Mouse (Mus musculus) right cerebral cortex, postnatal 14 days (tissue): Measurements from ENCODE around the gene Gm973.
A peak's percentile ranks its signal among the peaks of the same experiment; 100 is the strongest.

Source experiments
- DNase-seq: peaks from one replicate; pipeline ENCODE4 v3.0.0; 2022

The Gm973 gene

GRCm38 (mm10) chr1:59495970-59496369 is 20.1 kb upstream of the Gm973 start:
- DNase-seq: no peak

GRCm38 (mm10) chr1:59497741-59498613 is 18.1 kb upstream of the Gm973 start:
- DNase-seq: no peak

GRCm38 (mm10) chr1:59499327-59499726 is 16.7 kb upstream of the Gm973 start:
- no peak for DNase-seq

DNA sequence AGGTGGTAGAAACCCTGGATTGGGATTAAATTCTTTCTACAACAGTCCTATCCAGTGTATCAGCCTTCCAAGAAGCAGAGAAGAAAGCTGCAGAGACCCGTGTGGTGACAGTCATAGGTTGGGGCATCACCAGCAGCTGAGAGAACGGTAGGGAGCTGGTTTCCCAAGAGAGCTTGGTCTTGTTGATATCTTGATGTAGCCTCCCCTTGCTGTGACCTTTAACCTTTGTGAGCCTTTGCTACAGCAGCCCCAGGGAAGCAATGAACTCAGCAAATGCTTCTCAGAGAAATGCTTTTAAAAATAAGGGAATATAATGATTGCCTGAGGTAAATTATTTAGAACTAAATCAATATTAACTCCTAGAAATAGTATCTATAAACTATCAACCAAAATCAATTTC is 13.7 kb upstream of the Gm973 start:
- DNase-seq: no peak

DNA sequence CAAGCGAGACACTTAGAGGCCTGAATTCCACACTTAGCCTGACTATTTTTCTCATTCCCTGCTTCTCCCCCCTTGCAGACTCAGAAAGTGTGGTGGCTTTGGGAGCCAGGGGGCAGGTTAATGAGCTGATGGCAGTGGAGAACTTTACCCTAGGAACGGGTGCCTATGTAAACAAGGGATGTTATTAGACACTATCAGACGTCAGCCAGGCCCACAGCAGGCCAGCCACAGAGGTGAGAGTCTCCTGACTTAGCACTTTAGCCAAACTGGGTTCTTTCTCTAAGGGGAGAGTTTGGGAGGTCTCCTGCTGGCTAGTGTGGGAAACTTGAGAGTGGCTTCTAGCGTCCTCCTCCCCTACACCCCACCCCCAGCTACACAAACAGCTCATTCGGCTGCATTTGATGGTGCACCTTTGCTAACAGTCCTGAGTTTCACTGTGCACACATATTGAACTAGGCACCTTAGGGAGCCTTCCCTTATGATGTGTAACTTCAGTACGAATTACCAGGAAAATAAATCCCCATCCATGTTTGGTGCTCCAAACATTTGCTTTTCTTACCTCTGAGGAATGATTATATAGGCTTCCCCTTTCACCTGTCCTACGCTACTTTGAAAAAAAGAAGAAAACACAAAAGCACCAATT is 12.3 kb upstream of the Gm973 start:
- DNase-seq: no peak

DNA sequence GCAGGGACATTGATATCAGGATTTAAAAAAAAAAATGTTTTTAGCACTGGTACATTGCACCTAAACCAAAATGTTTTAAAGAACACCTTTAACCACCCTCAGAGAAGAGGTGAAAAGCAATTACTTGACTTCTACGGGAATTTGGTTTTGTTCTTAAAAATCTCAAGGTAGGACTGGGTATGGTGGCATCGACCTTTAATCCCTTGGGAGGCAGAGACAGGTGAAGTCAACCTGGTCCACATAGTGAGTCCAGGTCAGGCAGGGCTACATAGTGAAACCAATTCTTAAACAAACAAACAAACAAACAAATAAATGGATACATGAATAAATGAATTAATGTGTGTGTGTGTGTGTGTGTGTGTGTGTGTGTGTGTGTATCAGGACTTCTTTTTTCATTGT is 11.8 kb upstream of the Gm973 start:
- DNase-seq: no peak

DNA sequence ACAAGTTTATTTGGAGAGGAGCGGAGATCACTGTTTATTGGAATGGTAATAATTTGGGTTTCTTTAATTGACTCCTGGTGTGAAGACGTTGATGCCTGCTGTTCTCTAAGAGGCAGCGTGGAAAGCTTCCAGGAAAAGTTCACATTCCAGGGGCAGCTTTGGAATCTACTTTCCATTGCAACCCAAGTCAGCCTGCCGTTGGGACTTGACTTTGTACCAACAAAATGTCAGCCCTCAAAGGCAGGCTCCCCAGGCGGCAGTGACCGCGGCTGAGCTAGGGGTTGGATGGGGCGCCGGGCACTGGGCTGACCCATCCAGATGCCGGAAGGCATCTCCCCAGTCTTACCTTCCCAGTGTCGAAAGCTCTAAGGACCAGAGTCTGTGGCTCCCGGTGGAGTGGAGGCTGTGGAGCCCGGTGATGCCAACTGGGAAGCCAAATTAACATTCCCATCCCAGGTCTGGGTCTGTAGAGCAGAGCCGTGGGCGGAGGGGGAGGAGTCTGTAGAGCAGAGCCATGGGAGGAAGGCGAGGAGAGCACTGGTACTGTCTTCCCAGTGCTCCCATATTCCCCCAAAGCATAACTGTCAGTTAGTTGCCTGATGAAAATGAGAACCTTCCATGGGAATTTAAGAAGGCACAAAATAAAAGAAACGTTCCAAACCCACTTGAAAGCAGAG is 7.5 kb upstream of the Gm973 start:
- DNase-seq: no peak

- no peak for DNase-seq
Observed at GRCm38 (mm10) chr1:59511566-59512270, 4.3 kb upstream of the Gm973 start.

GRCm38 (mm10) chr1:59520226-59520837 is 4.3 kb downstream of the Gm973 start:
- no peak for DNase-seq

GRCm38 (mm10) chr1:59522456-59522855 is 6.4 kb downstream of the Gm973 start:
- DNase-seq: no peak

- DNase-seq: no peak
Observed at GRCm38 (mm10) chr1:59523378-59523958, 7.4 kb downstream of the Gm973 start.

GRCm38 (mm10) chr1:59524071-59524470 is 8.0 kb downstream of the Gm973 start:
- no peak for DNase-seq

DNA sequence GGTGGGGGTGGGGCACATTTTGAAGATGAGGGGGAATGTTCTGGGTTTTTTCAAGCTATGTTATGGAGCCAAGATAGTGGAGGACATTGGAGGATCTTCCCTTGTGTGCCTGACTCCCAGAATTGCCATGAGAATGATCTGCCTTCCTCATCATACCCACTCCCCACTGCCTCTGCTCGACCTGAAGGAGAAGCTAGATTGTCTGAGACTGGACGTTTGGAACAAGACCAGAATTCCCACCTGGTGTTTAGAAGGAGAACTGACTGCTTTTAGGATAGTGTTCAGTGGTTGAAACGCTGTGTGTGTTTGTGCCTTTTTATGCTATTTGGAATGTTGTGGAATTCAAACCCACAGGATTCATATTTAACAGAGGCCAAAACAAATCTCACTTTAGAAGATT is 8.7 kb downstream of the Gm973 start:
- no peak for DNase-seq

DNA sequence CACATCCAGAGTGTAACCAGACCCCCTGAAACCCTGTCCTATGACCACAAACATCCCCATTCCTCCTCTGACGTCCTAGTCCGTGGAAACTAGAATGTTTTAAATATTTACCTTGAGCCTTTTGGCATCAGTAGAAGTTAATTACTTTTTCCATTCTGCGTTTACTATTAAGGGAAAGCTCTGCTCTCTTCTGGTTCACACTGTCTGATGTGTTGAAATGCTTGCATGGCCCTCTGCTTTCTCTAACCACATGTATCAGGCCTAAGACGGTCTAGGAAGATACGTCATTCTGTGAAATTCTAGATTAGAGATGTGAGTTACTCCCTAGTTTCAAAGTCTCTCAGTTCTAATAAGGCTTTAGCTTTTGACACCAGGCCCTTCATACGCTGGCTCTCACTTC is 11.2 kb downstream of the Gm973 start:
- no peak for DNase-seq

DNA sequence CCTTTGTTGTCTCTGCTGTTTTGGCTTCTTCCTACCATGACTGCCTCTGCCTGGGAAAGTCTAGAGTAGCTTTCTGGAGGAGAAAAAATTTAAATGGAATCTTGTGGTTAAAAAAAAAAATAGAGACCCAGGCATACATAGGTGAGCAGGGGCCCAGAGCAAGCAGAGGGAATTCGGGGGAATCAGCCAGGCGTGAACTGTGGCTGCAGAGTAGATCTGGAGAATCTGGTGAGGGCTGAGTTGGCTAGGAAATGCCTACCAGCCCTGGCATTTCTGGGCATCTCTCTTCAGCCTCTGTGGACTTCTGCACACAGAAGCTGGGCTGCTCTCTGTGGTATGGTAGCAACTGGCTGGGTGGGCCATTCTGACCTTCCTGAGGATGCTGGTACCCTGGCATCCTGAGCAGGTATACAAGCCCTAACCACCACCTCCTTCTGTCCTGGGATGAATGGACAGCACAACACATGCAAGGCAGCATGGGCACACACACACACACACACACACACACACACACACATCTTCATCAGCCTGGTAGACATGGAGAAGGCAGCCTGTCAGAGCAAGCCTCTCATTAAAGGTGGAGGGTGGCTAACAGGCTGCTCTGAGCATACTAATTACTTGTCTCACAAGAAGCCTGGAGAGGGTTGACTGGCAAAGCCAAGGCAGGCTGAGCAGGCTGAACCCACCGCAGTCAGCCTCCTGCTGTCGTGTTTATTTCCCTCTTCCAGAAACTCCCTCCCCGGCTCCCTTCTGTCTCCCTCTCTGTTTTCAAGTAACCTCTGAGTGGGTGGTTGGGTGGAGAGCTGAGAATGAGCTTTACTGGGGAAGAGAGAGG is 19.1 kb downstream of the Gm973 start:
- DNase-seq: peak; percentile 41

- no peak for DNase-seq
Observed at GRCm38 (mm10) chr1:59538381-59538780, 22.3 kb downstream of the Gm973 start.

DNA sequence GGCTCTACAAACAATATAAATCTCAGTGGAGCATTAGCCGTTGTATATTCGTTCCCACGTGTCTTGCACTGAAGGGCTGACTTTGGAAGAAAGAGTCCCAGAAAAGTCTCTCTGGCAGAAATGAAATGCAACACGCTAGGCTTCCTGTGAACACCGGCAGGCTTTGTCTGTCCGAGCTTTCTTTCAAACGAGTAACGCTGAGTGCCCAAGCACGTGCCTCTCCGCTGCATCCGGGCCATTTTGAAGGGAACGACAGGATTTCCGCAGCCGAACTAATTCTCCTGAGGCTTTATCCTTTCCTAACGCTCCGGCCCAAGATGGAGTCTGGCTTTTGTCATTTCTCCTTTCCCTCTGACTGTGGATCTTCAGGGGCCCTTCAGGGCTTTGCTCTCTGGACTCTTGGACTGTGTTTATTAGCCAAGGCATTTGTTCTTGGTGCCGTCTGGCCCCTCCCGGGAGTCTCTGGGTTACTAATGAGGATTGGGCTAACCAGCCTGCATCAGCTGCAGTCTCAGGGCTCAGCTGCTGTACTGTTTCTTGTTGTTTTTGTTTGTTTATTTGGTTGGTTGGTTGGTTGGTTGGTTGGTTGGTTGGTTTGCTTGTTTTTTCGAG is 24.6 kb downstream of the Gm973 start:
- no peak for DNase-seq

- no peak for DNase-seq
Observed at GRCm38 (mm10) chr1:59541271-59542020, 25.4 kb downstream of the Gm973 start.

- DNase-seq: no peak
Observed at GRCm38 (mm10) chr1:59542231-59542630, 26.2 kb downstream of the Gm973 start.

DNA sequence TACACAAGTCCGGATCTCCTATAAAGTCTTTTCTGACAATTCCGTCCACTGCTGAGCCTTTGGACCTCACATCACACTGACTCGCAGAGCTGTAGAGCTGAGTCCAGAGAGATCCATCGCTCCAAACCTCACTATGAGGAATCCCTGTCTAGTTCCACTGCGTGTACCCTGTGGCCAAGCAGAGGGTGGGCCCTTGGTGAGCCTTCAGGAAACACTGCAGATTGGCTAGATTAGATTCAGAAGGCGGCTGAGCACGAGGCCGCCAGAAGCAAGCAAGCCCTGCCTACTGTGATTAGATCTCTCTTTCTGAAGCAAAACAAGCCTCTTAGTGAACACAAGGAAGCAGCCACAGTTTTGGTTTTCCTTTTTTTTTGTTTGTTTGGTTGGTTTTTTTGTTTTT is 27.8 kb downstream of the Gm973 start:
- DNase-seq: no peak
